Mouse (Mus musculus) heart, postnatal 0 days (tissue): ENCODE results near the gene Sec61b.

Experiments
- CTCF ChIP-seq: IDR thresholded peaks from 2 replicates; pipeline ENCODE4 v1.5.1; 2016; ENCODE audit warnings: antibody characterized with exemption, control low read depth, low read depth
- EP300 ChIP-seq: IDR thresholded peaks from 2 replicates; pipeline ENCODE4 v1.6.1; 2016; ENCODE audit warnings: antibody characterized with exemption, low read depth

DNA sequence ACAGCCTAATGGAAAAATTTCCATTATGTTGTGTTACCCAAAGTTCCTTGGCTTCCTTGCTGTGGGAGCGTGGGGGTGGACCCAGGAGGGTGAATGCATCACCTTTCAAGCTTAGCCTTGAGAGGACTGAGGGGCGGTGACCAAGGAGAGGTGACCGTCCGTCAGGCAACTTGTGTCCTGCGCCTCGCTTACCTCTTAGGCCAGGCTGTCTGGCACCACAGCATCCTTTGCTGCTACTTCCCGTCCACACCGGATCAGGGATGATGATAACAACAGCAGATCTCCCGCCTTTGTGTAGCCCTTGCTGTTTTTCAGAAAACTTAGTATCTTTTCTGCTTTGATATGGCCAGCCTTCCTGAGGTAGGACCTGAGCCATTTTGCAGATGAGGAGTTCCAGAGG lies 6.1 kb downstream of the Sec61b start:
- TF ChIP-seq CTCF: no peak
- TF ChIP-seq EP300: no peak
